Mouse (Mus musculus) urinary bladder, postnatal 14 days (tissue): ENCODE measurements around the gene Slc35a2.
A peak's percentile ranks its signal among the peaks of the same experiment; 100 is the strongest.
"Not testable (repeated sequence)": the region's sequence is repeated elsewhere in the genome, so short reads cannot be mapped to it uniquely, and the experiment has no call there.

Experiments
- DNase-seq: peaks from one replicate; pipeline ENCODE4 v3.0.0; 2021; ENCODE audit warnings: low spot score

Slc35a2 gene

GRCm38 (mm10) chrX:7907735-7908134, 23.9 kb downstream of the Slc35a2 start, which contains the start of gene Gm10491:
Gene Gm10491, minus strand, starts transcription at chrX:7907835.
- no peak for DNase-seq

DNA sequence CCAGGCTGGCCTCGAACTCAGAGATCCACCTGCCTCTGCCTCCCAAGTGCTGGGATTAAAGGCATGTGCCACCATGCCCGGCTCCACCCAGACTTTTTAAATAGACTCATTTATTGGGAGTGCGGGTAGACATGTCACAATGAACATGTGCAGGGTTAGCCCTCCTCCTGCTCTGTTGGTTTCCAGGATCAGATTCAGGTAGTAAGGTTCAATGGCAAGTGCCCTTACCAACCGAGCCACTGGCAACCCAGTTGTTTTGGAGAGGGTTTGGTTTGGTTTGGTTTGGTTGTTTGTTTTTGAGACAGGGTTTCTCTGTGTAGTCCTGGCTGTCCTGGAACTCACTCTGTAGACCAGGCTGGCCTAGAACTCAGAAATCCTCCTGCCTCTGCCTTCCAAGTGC, 25.4 kb downstream of the Slc35a2 start, which contains the start of gene Gm10490:
Gm10490 (plus strand) TSS at position 301 of the 400 bp plus-strand sequence.
- not testable (repeated sequence) for DNase-seq

DNA sequence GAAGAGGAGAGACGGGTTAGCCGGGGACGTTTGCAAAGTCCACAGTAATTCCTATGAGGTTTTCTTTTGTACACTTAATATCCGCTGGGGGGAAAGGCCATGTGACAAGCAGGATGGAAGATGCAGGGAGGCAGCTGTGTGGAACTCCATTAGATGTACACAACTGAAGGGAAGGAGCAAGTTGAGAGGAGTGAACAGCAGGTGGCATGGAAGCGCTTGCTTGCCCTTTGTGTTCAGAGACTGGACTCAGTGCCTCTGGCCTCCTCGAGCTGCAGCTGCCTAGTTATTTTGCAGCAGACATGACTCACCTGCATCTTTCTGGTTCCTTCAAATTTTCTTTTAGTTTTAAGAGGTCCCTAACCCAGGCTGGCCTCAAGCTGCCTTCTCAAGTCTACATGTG, 26.6 kb downstream of the Slc35a2 start:
- DNase-seq, result no peak

GRCm38 (mm10) chrX:7915669-7916068, 31.8 kb downstream of the Slc35a2 start:
- peak; percentile 25 for DNase-seq

GRCm38 (mm10) chrX:7917960-7918359, 34.1 kb downstream of the Slc35a2 start:
- DNase-seq, result not testable (repeated sequence)

DNA sequence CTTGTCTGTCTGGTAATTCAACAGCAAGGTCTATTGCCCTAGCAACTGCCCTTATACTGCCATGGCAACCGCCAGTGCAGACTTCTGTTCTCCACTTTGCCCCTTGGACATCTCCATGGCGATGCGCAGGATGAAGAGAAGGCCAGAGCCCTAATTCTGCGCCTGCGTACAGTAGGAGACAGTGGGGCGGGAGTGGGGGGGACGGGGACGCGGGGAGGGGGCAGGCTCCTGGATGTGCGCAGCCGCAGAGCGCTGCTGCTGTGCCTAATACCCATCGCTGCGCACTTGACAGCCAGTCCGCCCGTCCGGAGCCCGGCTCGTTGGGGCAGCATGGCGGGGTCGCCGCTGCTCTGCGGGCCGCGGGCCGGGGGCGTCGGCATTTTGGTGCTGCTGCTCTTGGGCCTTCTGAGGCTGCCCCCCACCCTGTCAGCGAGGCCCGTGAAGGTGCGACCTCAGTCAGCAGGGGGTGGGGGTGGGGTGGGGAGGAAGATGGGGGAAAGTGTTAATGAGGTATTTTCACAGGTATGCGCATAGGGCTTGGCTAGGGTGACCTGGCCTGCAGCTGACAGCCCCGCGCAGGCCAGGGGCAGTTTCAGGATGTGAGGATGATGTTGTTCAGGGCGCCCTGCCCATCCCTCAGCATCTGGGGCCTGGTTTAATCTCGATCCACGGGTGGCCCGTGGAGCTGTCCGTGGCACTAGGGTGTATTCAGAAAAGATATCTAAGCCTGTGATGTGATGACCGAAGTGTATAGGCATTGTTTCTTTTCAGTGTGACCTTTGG, 36.0 kb downstream of the Slc35a2 start, which contains the start of gene Pcsk1n:
Pcsk1n (plus strand) TSS at position 222 of the 783 bp plus-strand sequence.
- no peak for DNase-seq

DNA sequence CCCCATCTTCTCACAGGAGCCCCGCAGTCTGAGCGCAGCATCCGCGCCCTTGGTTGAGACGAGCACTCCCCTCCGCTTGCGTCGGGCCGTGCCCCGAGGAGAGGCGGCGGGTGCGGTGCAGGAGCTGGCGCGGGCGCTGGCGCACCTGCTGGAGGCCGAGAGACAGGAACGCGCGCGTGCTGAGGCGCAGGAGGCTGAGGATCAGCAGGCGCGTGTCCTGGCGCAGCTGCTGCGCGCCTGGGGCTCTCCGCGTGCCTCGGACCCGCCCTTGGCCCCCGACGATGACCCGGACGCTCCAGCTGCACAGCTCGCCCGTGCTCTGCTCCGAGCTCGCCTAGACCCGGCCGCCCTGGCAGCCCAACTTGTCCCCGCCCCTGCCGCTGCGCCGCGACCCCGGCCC, 38.2 kb downstream of the Slc35a2 start:
- DNase-seq, result no peak

DNA sequence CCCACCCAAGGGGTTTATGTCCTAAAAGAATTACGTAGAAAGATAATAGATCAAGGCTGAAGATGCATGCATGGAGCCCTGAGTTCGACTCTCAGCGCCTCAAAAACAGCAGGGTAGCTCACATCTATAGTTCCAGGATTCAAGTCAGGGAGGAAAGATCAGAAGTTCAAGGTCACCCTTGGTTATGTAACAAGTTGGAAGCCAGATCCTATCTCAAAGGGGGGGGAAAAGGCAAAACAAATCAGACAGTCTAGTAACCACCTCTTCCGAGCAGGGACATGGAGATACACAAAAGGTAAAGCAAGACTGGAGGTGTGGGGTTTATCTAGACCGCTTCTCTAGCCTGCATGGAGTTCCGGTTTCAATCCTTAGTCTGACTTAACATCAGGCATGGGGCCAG, 42.4 kb downstream of the Slc35a2 start:
- no peak for DNase-seq

- DNase-seq, result no peak
Observed at GRCm38 (mm10) chrX:7927116-7927515, 43.3 kb downstream of the Slc35a2 start.

DNA sequence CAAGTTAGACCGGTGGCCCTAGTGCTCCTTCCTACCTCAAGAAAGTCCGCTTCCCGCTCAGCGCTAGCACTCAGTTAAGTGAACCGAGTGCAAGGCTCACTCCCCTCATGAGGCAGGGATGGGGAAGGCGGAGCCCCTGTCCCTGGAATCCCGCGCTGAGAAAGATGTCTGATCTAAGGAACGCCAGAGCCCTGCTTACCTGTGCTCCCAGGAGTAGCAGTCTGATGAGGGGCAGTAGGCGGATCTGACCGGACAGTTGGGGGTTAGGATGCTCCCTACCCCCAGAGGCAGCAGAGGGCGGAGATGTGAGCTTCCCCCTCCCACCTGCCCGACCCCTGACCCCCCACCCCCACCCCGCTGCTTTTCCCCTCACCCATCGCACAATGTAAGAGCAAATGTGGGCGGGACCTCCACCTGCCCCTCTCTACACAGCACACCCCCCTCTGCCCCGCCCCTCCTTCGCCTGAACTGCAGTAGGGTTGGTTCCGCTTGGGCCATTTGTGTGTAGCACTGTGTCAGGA, 44.5 kb downstream of the Slc35a2 start, which contains the start of gene Eras:
Eras (minus strand) TSS at position 338 of the 521 bp plus-strand sequence.
- no peak for DNase-seq

DNA sequence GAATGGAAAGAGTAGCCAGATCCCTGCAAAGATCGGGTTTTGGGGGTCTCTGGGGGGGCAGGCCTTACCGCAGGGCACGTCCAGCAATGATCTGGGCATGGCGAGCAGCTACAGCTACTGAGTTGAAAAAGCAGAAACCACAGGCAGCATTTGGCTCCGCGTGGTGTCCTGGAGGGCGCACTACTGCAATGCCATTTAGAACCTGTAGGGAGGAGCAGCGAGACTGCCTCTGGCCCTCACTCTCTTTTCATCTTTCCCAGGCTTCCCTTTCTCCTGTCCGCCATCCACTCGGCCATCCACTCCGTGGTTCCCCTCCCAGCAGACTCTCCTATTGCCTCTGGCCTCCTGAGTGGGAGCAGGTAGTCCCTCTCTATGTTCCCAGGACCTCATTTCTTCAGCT, 53.0 kb downstream of the Slc35a2 start:
- no peak for DNase-seq

- DNase-seq, result no peak
Observed at GRCm38 (mm10) chrX:7937667-7938066, 53.8 kb downstream of the Slc35a2 start.
